Mouse (Mus musculus): ENCODE data around the gene Zkscan1.
"Not testable (repeated sequence)": the region's sequence is repeated elsewhere in the genome, so short reads cannot be mapped to it uniquely, and the experiment has no call there.

The Zkscan1 gene

GRCm38 (mm10) chr5:138084996-138085395, at the start of gene Zkscan1:
TSS of gene Zkscan1 (plus strand) at chr5:138085084.
- peak; percentile 71 to 85 for DNase-seq (ENCODE audit: low spot score in 2 of 2)

- DNase-seq (ENCODE audit: low spot score in 2 of 2), result not testable (repeated sequence)
These were observed 32.0 kb upstream of the Zkscan1 start, which contains the start of gene Smok3c for GRCm38 (mm10) chr5:138052894-138053293. TSS of gene Smok3c (plus strand) at chr5:138053194.

- DNase-seq (ENCODE audit: low spot score in 2 of 2), result peak in 1 of 2 experiments; percentile 39
These were observed 11.1 kb upstream of the Zkscan1 start for GRCm38 (mm10) chr5:138073803-138074202.

- DNase-seq (ENCODE audit: low spot score in 2 of 2), result no peak
These were observed 9.2 kb upstream of the Zkscan1 start for GRCm38 (mm10) chr5:138075684-138076083.

- peak in 1 of 2 experiments; percentile 21 for DNase-seq (ENCODE audit: low spot score in 2 of 2)
These were observed 8.7 kb upstream of the Zkscan1 start for GRCm38 (mm10) chr5:138076148-138076547.

- DNase-seq (ENCODE audit: low spot score in 2 of 2), result no peak
These were observed 4.4 kb upstream of the Zkscan1 start for GRCm38 (mm10) chr5:138080456-138080855.

- DNase-seq (ENCODE audit: low spot score in 2 of 2), result peak in 1 of 2 experiments; percentile 57
These were observed 3.4 kb upstream of the Zkscan1 start for GRCm38 (mm10) chr5:138081446-138081845.

GRCm38 (mm10) chr5:138083318-138083900, 1.5 kb upstream of the Zkscan1 start:
- DNase-seq (ENCODE audit: low spot score in 2 of 2), result no peak

GRCm38 (mm10) chr5:138083936-138084335, 948 bp upstream of the Zkscan1 start:
- DNase-seq (ENCODE audit: low spot score in 2 of 2), result peak in 1 of 2 experiments; percentile 54

GRCm38 (mm10) chr5:138084507-138084906, 377 bp upstream of the Zkscan1 start:
- peak in 1 of 2 experiments; percentile 60 for DNase-seq (ENCODE audit: low spot score in 2 of 2)

GRCm38 (mm10) chr5:138085421-138085911, 582 bp downstream of the Zkscan1 start:
- peak in 1 of 2 experiments; percentile 62 for DNase-seq (ENCODE audit: low spot score in 2 of 2)

GRCm38 (mm10) chr5:138086842-138087241, 2.0 kb downstream of the Zkscan1 start:
- DNase-seq (ENCODE audit: low spot score in 2 of 2), result no peak

GRCm38 (mm10) chr5:138088366-138088765, 3.5 kb downstream of the Zkscan1 start:
- DNase-seq (ENCODE audit: low spot score in 2 of 2), result no peak

- DNase-seq (ENCODE audit: low spot score in 2 of 2), result no peak
These were observed 4.2 kb downstream of the Zkscan1 start for GRCm38 (mm10) chr5:138089108-138089551.

GRCm38 (mm10) chr5:138090271-138090670, 5.4 kb downstream of the Zkscan1 start:
- DNase-seq (ENCODE audit: low spot score in 2 of 2), result no peak

GRCm38 (mm10) chr5:138090737-138091136, 5.9 kb downstream of the Zkscan1 start:
- DNase-seq (ENCODE audit: low spot score in 2 of 2), result no peak

GRCm38 (mm10) chr5:138092771-138093170, 7.9 kb downstream of the Zkscan1 start:
- DNase-seq (ENCODE audit: low spot score in 2 of 2), result no peak

GRCm38 (mm10) chr5:138094474-138094873, 9.6 kb downstream of the Zkscan1 start:
- DNase-seq (ENCODE audit: low spot score in 2 of 2), result no peak

- DNase-seq (ENCODE audit: low spot score in 2 of 2), result no peak
These were observed 20.1 kb downstream of the Zkscan1 start for GRCm38 (mm10) chr5:138104976-138105375.

GRCm38 (mm10) chr5:138107130-138107529, 22.2 kb downstream of the Zkscan1 start:
- DNase-seq (ENCODE audit: low spot score in 2 of 2), result no peak

GRCm38 (mm10) chr5:138109847-138110396, 25.0 kb downstream of the Zkscan1 start:
- not testable (repeated sequence) for DNase-seq (ENCODE audit: low spot score in 2 of 2)

- peak; percentile 82 to 90 for DNase-seq (ENCODE audit: low spot score in 2 of 2)
These were observed 31.6 kb downstream of the Zkscan1 start, which contains the start of gene Zscan21 for GRCm38 (mm10) chr5:138116255-138117198. TSS of gene Zscan21 (plus strand) at chr5:138116903.
